ENCODE assay signal across 9 mouse cellular contexts in genomic region chr13:15741771-15742170, GRCm38 (mm10).
DNase-seq lines count a peak whose midpoint lies in the region; ATAC-seq and TF ChIP-seq lines count a peak whose summit lies in the region.
"Had no signal": no experiment of that assay in that cellular context is flagged by ENCODE, and none has a peak within 500 bp of the region (broad histone marks: within the 10 kb centered on the region; RNA-seq: fewer than 3 reads in every experiment).

No protein-coding gene starts in this region.

- no peak for TF ChIP-seq CTCF in intestine, postnatal 0 days (IDR thresholded peaks at IDR 0.05; ENCODE audit: low read depth)
- no peak for TF ChIP-seq CTCF in forebrain, postnatal 0 days (IDR thresholded peaks at IDR 0.05; ENCODE audit: low read depth)
- TF ChIP-seq CTCF in thymus, adult 2 months (IDR thresholded peaks at IDR 0.05; ENCODE audit: borderline replicate concordance, control insufficient read depth, extremely low read depth, insufficient read depth, low read length, poor library complexity): no peak

- H3K9ac ChIP-seq in intestine, embryonic 14.5 days (ENCODE audit: low read length): no peak overlapping the region
- H3K9ac ChIP-seq in intestine, postnatal 0 days (ENCODE audit: low read depth, low read length): no peak overlapping the region
- H3K9ac ChIP-seq in forebrain, postnatal 0 days: no peak overlapping the region
- no peak overlapping the region for H3K9ac ChIP-seq in midbrain, embryonic 14.5 days (replicated peaks; ENCODE audit: low read length)

- no peak overlapping the region for H3K4me2 ChIP-seq in intestine, embryonic 14.5 days (ENCODE audit: low read length)
- no peak overlapping the region for H3K4me2 ChIP-seq in intestine, postnatal 0 days (replicated peaks; ENCODE audit: low read depth)
- H3K4me2 ChIP-seq in forebrain, postnatal 0 days (ENCODE audit: low read depth): no peak overlapping the region
- no peak overlapping the region for H3K4me2 ChIP-seq in midbrain, embryonic 14.5 days (ENCODE audit: low read length)

- 0 out of 2 replicates have a peak, but pooled peaks have one; percentile 74 for ATAC-seq in intestine, embryonic 14.5 days (replicated peaks; ENCODE audit: low FRiP score, low TSS enrichment, low read depth)
- ATAC-seq in intestine, postnatal 0 days: no peak
- peak; percentile 95 for ATAC-seq in forebrain, postnatal 0 days
- ATAC-seq in midbrain, embryonic 14.5 days (ENCODE audit: low FRiP score, low TSS enrichment): peak; percentile 76

- H3K4me1 ChIP-seq in intestine, embryonic 14.5 days (replicated peaks; ENCODE audit: control insufficient read depth, insufficient read depth, low read length): no peaks in the 10 kb centered on the region
- no peaks in the 10 kb centered on the region for H3K4me1 ChIP-seq in intestine, postnatal 0 days (replicated peaks; ENCODE audit: control insufficient read depth, insufficient read depth, low read length)
- H3K4me1 ChIP-seq in forebrain, postnatal 0 days (ENCODE audit: insufficient read depth): no peaks in the 10 kb centered on the region
- no peaks in the 10 kb centered on the region for H3K4me1 ChIP-seq in midbrain, embryonic 14.5 days (ENCODE audit: control insufficient read depth, insufficient read depth, low read length)
- no peaks in the 10 kb centered on the region for H3K4me1 ChIP-seq in thymus, adult 2 months (replicated peaks; ENCODE audit: control insufficient read depth, insufficient read depth, low read length)

- TF ChIP-seq POLR2A in thymus, adult 2 months (IDR thresholded peaks at IDR 0.05; ENCODE audit: control insufficient read depth, extremely low read depth, insufficient read depth, low read length, poor library complexity): no peak

- no peak for DNase-seq in intestine, embryonic 14.5 days (ENCODE audit: low spot score)
- peak; percentile 84 for DNase-seq in forebrain, postnatal 0 days
- peak; percentile 86 to 87 for DNase-seq in heart, postnatal 36 days
- DNase-seq in layer of hippocampus, adult 9-11 months: peak; percentile 79
- DNase-seq in midbrain, embryonic 14.5 days: peak; percentile 68
- DNase-seq in urinary bladder, postnatal 10 days (ENCODE audit: low spot score): peak; percentile 36
- DNase-seq in thymus, adult 2 months: no peak

- no peaks in the 10 kb centered on the region for H3K36me3 ChIP-seq in intestine, embryonic 14.5 days (ENCODE audit: control insufficient read depth, insufficient read depth, low read length)
- no peaks in the 10 kb centered on the region for H3K36me3 ChIP-seq in intestine, postnatal 0 days (ENCODE audit: control insufficient read depth, insufficient read depth)
- no peaks in the 10 kb centered on the region for H3K36me3 ChIP-seq in forebrain, postnatal 0 days (ENCODE audit: insufficient read depth)
- no peaks in the 10 kb centered on the region for H3K36me3 ChIP-seq in midbrain, embryonic 14.5 days (ENCODE audit: control insufficient read depth, insufficient read depth, low read length)
- H3K36me3 ChIP-seq in thymus, adult 2 months (ENCODE audit: control insufficient read depth, insufficient read depth, low read length): no peaks in the 10 kb centered on the region
- H3K36me3 ChIP-seq: G1E had no signal

- no peaks in the 10 kb centered on the region for H3K27me3 ChIP-seq in intestine, embryonic 14.5 days (replicated peaks; ENCODE audit: control insufficient read depth, insufficient read depth, low read length)
- H3K27me3 ChIP-seq in intestine, postnatal 0 days (replicated peaks; ENCODE audit: control insufficient read depth, insufficient read depth, low read length): no peaks in the 10 kb centered on the region
- no peaks in the 10 kb centered on the region for H3K27me3 ChIP-seq in forebrain, postnatal 0 days (ENCODE audit: insufficient read depth, low read length)
- no peaks in the 10 kb centered on the region for H3K27me3 ChIP-seq in midbrain, embryonic 14.5 days (ENCODE audit: control insufficient read depth, insufficient read depth, low read length)
- no peaks in the 10 kb centered on the region for H3K27me3 ChIP-seq in thymus, adult 2 months (ENCODE audit: control insufficient read depth, insufficient read depth, low read length)

- 0 out of 2 replicates have a peak, but pooled peaks cover 3% of the 10 kb centered on the region for H3K9me3 ChIP-seq in intestine, embryonic 14.5 days (ENCODE audit: control insufficient read depth, low read length)
- no peaks in the 10 kb centered on the region for H3K9me3 ChIP-seq in intestine, postnatal 0 days (ENCODE audit: control insufficient read depth)
- no peaks in the 10 kb centered on the region for H3K9me3 ChIP-seq in forebrain, postnatal 0 days (ENCODE audit: low read length)
- peaks cover 6% of the 10 kb centered on the region; the same call in 1 of the 2 replicates for H3K9me3 ChIP-seq in midbrain, embryonic 14.5 days (ENCODE audit: control insufficient read depth, low read length)
- H3K9me3 ChIP-seq: G1E had no signal

- H3K4me3 ChIP-seq in intestine, embryonic 14.5 days (ENCODE audit: low read depth, low read length): no peak overlapping the region
- no peak overlapping the region for H3K4me3 ChIP-seq in intestine, postnatal 0 days (ENCODE audit: low read depth, low read length)
- no peak overlapping the region for H3K4me3 ChIP-seq in forebrain, postnatal 0 days (ENCODE audit: low read depth, low read length)
- H3K4me3 ChIP-seq in midbrain, embryonic 14.5 days (replicated peaks; ENCODE audit: low read depth, low read length): no peak overlapping the region
- no peak overlapping the region for H3K4me3 ChIP-seq in thymus, adult 2 months (ENCODE audit: control insufficient read depth, insufficient read depth, low read length)

- 30% methylated on average over 1 of the region's 1 CpGs for WGBS in intestine, embryonic 14.5 days
- WGBS in intestine, postnatal 0 days: 55% methylated on average over 1 of the region's 1 CpGs
- 30% methylated on average over 1 of the region's 1 CpGs for WGBS in forebrain, postnatal 0 days
- WGBS in midbrain, embryonic 14.5 days: 59% methylated on average over 1 of the region's 1 CpGs
- 73% methylated on average over 1 of the region's 1 CpGs for WGBS in thymus, adult 2 months

- no peak overlapping the region; the same call in 1 of the 2 replicates for H3K27ac ChIP-seq in intestine, embryonic 14.5 days (ENCODE audit: low read depth)
- H3K27ac ChIP-seq in intestine, postnatal 0 days (ENCODE audit: low read depth, low read length): no peak overlapping the region
- no peak overlapping the region for H3K27ac ChIP-seq in forebrain, postnatal 0 days (ENCODE audit: low read depth, low read length)
- H3K27ac ChIP-seq in midbrain, embryonic 14.5 days (replicated peaks; ENCODE audit: low read depth, low read length): 0 out of 2 replicates have a peak overlapping the region, but pooled peaks have one; percentile 15
- H3K27ac ChIP-seq in thymus, adult 2 months (ENCODE audit: control insufficient read depth, insufficient read depth, low read length): no peak overlapping the region

- intact Hi-C loops in heart, postnatal 36 days (cut with DNase I): no loop called here

Comparison
In these comparisons a context has a peak if more than half of its experiments do, and no peak if none do; other contexts are left out.
1. DNase-seq: peak in forebrain, postnatal 0 days (single experiment), heart, postnatal 36 days (2 of 2), layer of hippocampus, adult 9-11 months (single experiment), midbrain, embryonic 14.5 days (single experiment) and urinary bladder, postnatal 10 days (single experiment); none in intestine, embryonic 14.5 days (single experiment) and thymus, adult 2 months (single experiment).